Mouse (Mus musculus) CH12.LX (cell line): ENCODE data around the gene Grik5. TPM values are rescaled to one million over a fixed set of nuclear protein-coding genes. Genes with fewer than 3 reads are reported as not detected.

Experiments
- DNase-seq: peaks from one replicate; pipeline ENCODE4 v3.0.0-alpha.2; 2013; ENCODE audit errors: extremely low read depth
- H3K27ac ChIP-seq: 2 replicates; pipeline ENCODE4 v1.5.1; 2012; ENCODE audit warnings: low read depth, mild to moderate bottlenecking, control low read depth, moderate library complexity; ENCODE audit not compliant: insufficient read depth
- H3K27me3 ChIP-seq: replicated peaks from 2 replicates; pipeline ENCODE3; 2012; ENCODE audit warnings: inconsistent platforms
- H3K36me3 ChIP-seq, 2 experiments: replicated peaks in 1 of 2; 2 replicates each; pipeline versions ENCODE3 to v1.6.1; 2012; ENCODE audit warnings: inconsistent platforms in 1 of 2, low read length in 1 of 2, mild to moderate bottlenecking in 1 of 2, mixed read lengths in 1 of 2, moderate library complexity in 1 of 2; ENCODE audit not compliant: control insufficient read depth in 1 of 2, insufficient read depth in 1 of 2
- H3K4me1 ChIP-seq, 2 experiments: 2 replicates each; pipeline ENCODE4 v1.6.1; 2012; ENCODE audit warnings: inconsistent platforms in 1 of 2, moderate library complexity in 1 of 2; ENCODE audit not compliant: insufficient read depth in 2 of 2, control insufficient read depth in 1 of 2
- H3K4me2 ChIP-seq: 2 replicates; pipeline ENCODE4 v1.6.1; 2012; ENCODE audit warnings: low read depth, mild to moderate bottlenecking, control low read depth; ENCODE audit not compliant: poor library complexity, insufficient read depth, severe bottlenecking
- H3K4me3 ChIP-seq, 3 experiments: fragments of 150-350 bp in 1 of 3; sonication (generic) in 1 of 3; replicated peaks in 1 of 3; 2 replicates each; pipeline versions ENCODE3 to v1.5.1; 2011 to 2012; ENCODE audit warnings: low read depth in 2 of 3, low read length in 2 of 3, mild to moderate bottlenecking in 2 of 3, moderate library complexity in 2 of 3, control low read depth in 1 of 3, improper control_type of control experiment in 1 of 3, inconsistent platforms in 1 of 3, mixed read lengths in 1 of 3; ENCODE audit not compliant: poor library complexity in 1 of 3
- H3K79me2 ChIP-seq: replicated peaks from 2 replicates; pipeline ENCODE4 v1.6.1; 2012; ENCODE audit warnings: mild to moderate bottlenecking, moderate library complexity; ENCODE audit not compliant: control insufficient read depth, poor library complexity, insufficient read depth, severe bottlenecking; ENCODE audit errors: extremely low read depth
- H3K9ac ChIP-seq: 2 replicates; pipeline ENCODE4 v1.6.1; 2012; ENCODE audit warnings: low read depth, mild to moderate bottlenecking, control low read depth, moderate library complexity; ENCODE audit not compliant: insufficient read depth
- H3K9me3 ChIP-seq: replicated peaks from 2 replicates; pipeline ENCODE3; 2012; ENCODE audit warnings: low read length, inconsistent platforms, mixed read lengths
- BHLHE40 ChIP-seq: IDR thresholded peaks from 2 replicates; pipeline ENCODE4 v1.6.1; 2011; ENCODE audit warnings: mild to moderate bottlenecking, low read depth, low read length, improper control_type of control experiment
- CTCF ChIP-seq, 2 experiments: IDR thresholded peaks in 1 of 2; conservative IDR thresholded peaks in 1 of 2; 2 replicates each; pipeline ENCODE4 v1.5.1; 2011 to 2012; ENCODE audit warnings: low read depth in 2 of 2, low read length in 2 of 2, improper control_type of control experiment in 1 of 2, inconsistent platforms in 1 of 2, mild to moderate bottlenecking in 1 of 2, moderate library complexity in 1 of 2
- E2F4 ChIP-seq: IDR thresholded peaks from 2 replicates; pipeline ENCODE4 v1.6.1; 2011; ENCODE audit warnings: low read depth, low read length, improper control_type of control experiment; ENCODE audit not compliant: insufficient replicate concordance
- EP300 ChIP-seq: IDR thresholded peaks from 2 replicates; pipeline ENCODE4 v1.6.1; 2011; ENCODE audit warnings: low read length, improper control_type of control experiment
- GABPA ChIP-seq: IDR thresholded peaks from 2 replicates; pipeline ENCODE4 v1.6.1; 2012; ENCODE audit warnings: low read depth, low read length, improper control_type of control experiment, inconsistent platforms; ENCODE audit not compliant: insufficient replicate concordance
- HCFC1 ChIP-seq: IDR thresholded peaks from 2 replicates; pipeline ENCODE4 v1.6.1; 2012; ENCODE audit warnings: low read depth, mild to moderate bottlenecking, inconsistent platforms, low read length, improper control_type of control experiment
- IRF4 ChIP-seq: IDR thresholded peaks from 2 replicates; pipeline ENCODE4 v1.6.1; 2014; ENCODE audit warnings: low read depth, mild to moderate bottlenecking, inconsistent platforms, low read length, improper control_type of control experiment
- JUN ChIP-seq: IDR thresholded peaks from 2 replicates; pipeline ENCODE4 v1.6.1; 2011; ENCODE audit warnings: low read depth, mild to moderate bottlenecking, low read length, improper control_type of control experiment, moderate library complexity; ENCODE audit not compliant: insufficient read depth
- JUND ChIP-seq: conservative IDR thresholded peaks from 2 replicates; pipeline ENCODE4 v1.6.1; 2011; ENCODE audit warnings: low read depth, low read length, improper control_type of control experiment
- MAFK ChIP-seq: IDR thresholded peaks from 2 replicates; pipeline ENCODE4 v1.6.1; 2011; ENCODE audit warnings: low read length, improper control_type of control experiment; ENCODE audit not compliant: insufficient replicate concordance
- MXI1 ChIP-seq: IDR thresholded peaks from 2 replicates; pipeline ENCODE4 v1.6.1; 2011; ENCODE audit warnings: mild to moderate bottlenecking, low read depth, low read length, improper control_type of control experiment
- NRF1 ChIP-seq: IDR thresholded peaks from 2 replicates; pipeline ENCODE4 v1.6.1; 2014; ENCODE audit warnings: low read depth, mild to moderate bottlenecking, inconsistent platforms, low read length, improper control_type of control experiment, moderate library complexity
- POLR2A ChIP-seq: IDR thresholded peaks from 2 replicates; pipeline ENCODE4 v1.6.1; 2011; ENCODE audit warnings: low read depth, mild to moderate bottlenecking, improper control_type of control experiment, low read length
- POLR2AphosphoS2 ChIP-seq: IDR thresholded peaks from 2 replicates; pipeline ENCODE4 v1.6.1; 2011; ENCODE audit warnings: low read depth, low read length, improper control_type of control experiment
- RAD21 ChIP-seq: IDR thresholded peaks from 2 replicates; pipeline ENCODE4 v1.6.1; 2011; ENCODE audit warnings: low read depth, mild to moderate bottlenecking, low read length, improper control_type of control experiment, moderate library complexity
- SIN3A ChIP-seq: IDR thresholded peaks from 2 replicates; pipeline ENCODE4 v1.6.1; 2012; ENCODE audit warnings: low read length, improper control_type of control experiment, inconsistent platforms
- SMC3 ChIP-seq: IDR thresholded peaks from 2 replicates; pipeline ENCODE4 v1.6.1; 2011; ENCODE audit warnings: low read depth, low read length, improper control_type of control experiment
- TBP ChIP-seq: conservative IDR thresholded peaks from 2 replicates; pipeline ENCODE4 v1.6.1; 2011; ENCODE audit warnings: low read depth, low read length, improper control_type of control experiment
- TCF12 ChIP-seq: IDR thresholded peaks from 2 replicates; pipeline ENCODE4 v1.6.1; 2014; ENCODE audit warnings: low read depth, mild to moderate bottlenecking, inconsistent platforms, low read length, improper control_type of control experiment
- USF1 ChIP-seq: IDR thresholded peaks from 2 replicates; pipeline ENCODE4 v1.6.1; 2014; ENCODE audit warnings: low read depth, mild to moderate bottlenecking, inconsistent platforms, low read length, improper control_type of control experiment
- ZC3H11A ChIP-seq: IDR thresholded peaks from 2 replicates; pipeline ENCODE4 v1.6.1; 2012; ENCODE audit warnings: low read depth, mild to moderate bottlenecking, inconsistent platforms, low read length, improper control_type of control experiment
- ZKSCAN1 ChIP-seq: IDR thresholded peaks from 2 replicates; pipeline ENCODE4 v1.6.1; 2012; ENCODE audit warnings: low read depth, inconsistent platforms, low read length, improper control_type of control experiment, borderline replicate concordance
- ZMIZ1 ChIP-seq: IDR thresholded peaks from 2 replicates; pipeline ENCODE4 v1.6.1; 2012; ENCODE audit warnings: low read depth, mild to moderate bottlenecking, inconsistent platforms, low read length, improper control_type of control experiment
- ZNF384 ChIP-seq: IDR thresholded peaks from 2 replicates; pipeline ENCODE4 v1.6.1; 2012; ENCODE audit warnings: low read depth, low read length, improper control_type of control experiment, inconsistent platforms
- dilution Hi-C: fragments of 300-500 bp; cut with MboI; formaldehyde crosslinking; loops from 2 replicates; pipeline ENCODE4 v1.14.3; 2020; ENCODE audit warnings: low sequenced_read_pairs; ENCODE audit not compliant: extremely low pct_unique_long_range_greater_than_20kb, extremely low pct_ligation_motif_present
- in situ Hi-C: fragments of 300-500 bp; cut with MboI; formaldehyde crosslinking; loops from 3 replicates; pipeline ENCODE4 v1.14.3; 2019; ENCODE audit warnings: low sequenced_read_pairs, low pct_ligation_motif_present, low pct_unique_long_range_greater_than_20kb, mixed read lengths
- polyA plus RNA-seq: library from polyadenylated mRNA; unstranded; fragments of >175 nt; gene quantifications from 2 replicates; pipeline ENCODE4 v1.2.1, GENCODE M21; 2012; ENCODE audit warnings: low read depth; ENCODE audit not compliant: insufficient read length
- total RNA-seq, 2 experiments: library from RNA; depleted of rRNA; stranded (reverse); fragments of 300-350 nt in 1 of 2; fragments of >200 nt in 1 of 2; gene quantifications; 2 replicates each; pipeline ENCODE4 v1.2.3; 2012 to 2014

Gene Grik5
- total and polyA plus RNA-seq, 3 experiments: 1.0 to 2.1 (median 1.5) TPM

DNA sequence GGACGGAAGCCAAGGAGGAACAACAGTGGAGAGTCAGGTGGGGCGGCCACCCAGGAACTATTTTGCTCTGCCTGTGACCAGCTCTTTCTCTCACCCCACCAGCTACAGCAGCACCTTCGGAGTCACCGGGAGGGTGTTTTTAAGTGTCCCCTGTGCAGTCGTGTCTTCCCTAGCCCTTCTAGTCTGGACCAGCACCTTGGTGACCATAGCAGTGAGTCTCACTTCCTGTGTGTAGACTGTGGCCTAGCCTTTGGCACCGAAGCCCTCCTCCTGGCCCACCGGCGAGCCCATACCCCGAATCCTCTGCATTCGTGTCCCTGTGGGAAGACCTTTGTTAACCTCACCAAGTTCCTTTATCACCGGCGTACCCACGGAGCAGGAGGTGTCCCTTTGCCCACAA, 8.3 kb upstream of the Grik5 start:
- H3K4me3 ChIP-seq: no peak overlapping the region
- H3K4me2 ChIP-seq: no peak overlapping the region
- peaks cover 26% of the 10 kb centered on the region for H3K79me2 ChIP-seq
- H3K27me3 ChIP-seq: no peaks in the 10 kb centered on the region
- peaks cover 18 to 60% of the 10 kb centered on the region in 2 experiments for H3K4me1 ChIP-seq
- in situ Hi-C loops: no loop called here
- peaks cover 42 to 54% of the 10 kb centered on the region in 2 experiments for H3K36me3 ChIP-seq
- no peak for TF ChIP-seq JUND
- no peak for TF ChIP-seq HCFC1
- no peak for TF ChIP-seq BHLHE40
- no peak for TF ChIP-seq ZNF384
- TF ChIP-seq JUN: no peak
- no peak for TF ChIP-seq SIN3A
- TF ChIP-seq IRF4: no peak
- TF ChIP-seq ZMIZ1: no peak
- no peak for TF ChIP-seq ZC3H11A
- TF ChIP-seq TCF12: no peak
- TF ChIP-seq NRF1: no peak
- no peak for TF ChIP-seq RAD21
- TF ChIP-seq MAFK: no peak
- no peak overlapping the region for H3K9ac ChIP-seq
- no peak for DNase-seq
- no peak overlapping the region for H3K27ac ChIP-seq
- dilution Hi-C loops: no loop called here
- H3K9me3 ChIP-seq: no peaks in the 10 kb centered on the region

DNA sequence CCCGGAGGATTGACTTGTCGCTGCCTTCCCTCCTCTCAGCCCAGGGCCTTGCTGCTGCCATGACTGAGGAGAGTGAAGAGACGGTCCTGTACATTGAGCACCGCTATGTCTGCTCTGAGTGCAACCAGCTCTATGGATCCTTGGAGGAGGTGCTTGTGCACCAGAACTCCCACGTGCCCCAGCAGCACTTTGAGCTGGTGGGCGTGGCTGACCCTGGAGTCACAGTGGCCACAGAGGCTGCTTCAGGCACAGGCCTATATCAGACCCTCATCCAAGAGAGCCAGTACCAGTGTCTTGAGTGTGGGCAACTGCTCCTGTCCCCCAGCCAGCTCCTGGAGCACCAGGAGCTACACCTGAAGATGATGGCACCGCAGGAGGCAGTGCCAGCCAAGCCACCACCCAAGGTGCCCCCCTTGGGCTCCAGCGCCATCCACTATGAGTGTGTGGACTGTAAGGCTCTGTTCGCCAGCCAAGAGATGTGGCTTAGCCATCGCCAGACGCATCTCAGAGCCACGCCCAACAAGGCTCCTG, 7.4 kb upstream of the Grik5 start:
- TF ChIP-seq E2F4 (no peak), JUND (no peak), JUN (no peak), POLR2AphosphoS2 (no peak), MXI1 (no peak), NRF1 (no peak), SIN3A (no peak), TBP (no peak), EP300 (no peak), GABPA (no peak), ZKSCAN1 (no peak), ZNF384 (no peak), SMC3 (no peak), MAFK (no peak), USF1 (no peak), POLR2A (no peak), CTCF (conservative IDR thresholded peaks at IDR 0.05 in 1 of 2, IDR thresholded peaks at IDR 0.05 in 1 of 2; ENCODE audit: low read depth in 2 of 2, low read length in 2 of 2) (no peak), ZC3H11A (no peak)
- TF ChIP-seq, all 38 proteins: peak for 0
- no peak for DNase-seq
- H3K9me3 ChIP-seq: no peaks in the 10 kb centered on the region
- H3K9ac ChIP-seq: no peak overlapping the region
- dilution Hi-C loops (no loop called here), in situ Hi-C loops (no loop called here)
- peaks cover 26% of the 10 kb centered on the region for H3K79me2 ChIP-seq
- no peak overlapping the region for H3K4me2 ChIP-seq
- H3K36me3 ChIP-seq: peaks cover 42 to 54% of the 10 kb centered on the region in 2 experiments
- no peak overlapping the region for H3K4me3 ChIP-seq
- peaks cover 12 to 57% of the 10 kb centered on the region in 2 experiments for H3K4me1 ChIP-seq
- no peaks in the 10 kb centered on the region for H3K27me3 ChIP-seq
- no peak overlapping the region for H3K27ac ChIP-seq
